Comparison of ENCODE assay signal across 8 mouse cellular contexts in genomic region chr11:89100403-89100802, GRCm38 (mm10). TPM values are rescaled to one million over a fixed set of nuclear protein-coding genes. Genes with fewer than 3 reads are reported as not detected.
A peak's percentile ranks its signal among the peaks of the same experiment; 100 is the strongest.
DNase-seq lines count a peak whose midpoint lies in the region; ATAC-seq and TF ChIP-seq lines count a peak whose summit lies in the region.

No protein-coding gene starts in this region.

- 0 out of 2 replicates have a peak overlapping the region, but pooled peaks have one; percentile 21 for H3K9ac ChIP-seq in embryonic facial prominence, embryonic 15.5 days
- no peak overlapping the region for H3K9ac ChIP-seq in limb, embryonic 13.5 days
- H3K9ac ChIP-seq in midbrain, embryonic 15.5 days: peak overlapping the region; percentile 1; the same call in 1 of the 2 replicates

- H3K9me3 ChIP-seq in embryonic facial prominence, embryonic 15.5 days (replicated peaks): no peaks in the 10 kb centered on the region
- H3K9me3 ChIP-seq in limb, embryonic 13.5 days: no peaks in the 10 kb centered on the region
- H3K9me3 ChIP-seq in midbrain, embryonic 15.5 days: no peaks in the 10 kb centered on the region

- no peaks in the 10 kb centered on the region for H3K4me1 ChIP-seq in bone marrow, adult 2 months (ENCODE audit: control insufficient read depth, insufficient read depth, low read length)
- H3K4me1 ChIP-seq in embryonic facial prominence, embryonic 15.5 days: peaks cover 12% of the 10 kb centered on the region; the same call in 1 of the 2 replicates
- H3K4me1 ChIP-seq in limb, embryonic 13.5 days: 0 out of 2 replicates have a peak, but pooled peaks cover 3% of the 10 kb centered on the region
- no peaks in the 10 kb centered on the region for H3K4me1 ChIP-seq in midbrain, embryonic 15.5 days

- peak overlapping the region; percentile 61 for H3K4me2 ChIP-seq in embryonic facial prominence, embryonic 15.5 days (replicated peaks)
- H3K4me2 ChIP-seq in limb, embryonic 13.5 days (replicated peaks): peak overlapping the region; percentile 55
- peak overlapping the region; percentile 43 for H3K4me2 ChIP-seq in midbrain, embryonic 15.5 days

- peak; percentile 98 for TF ChIP-seq CTCF in bone marrow, adult 2 months (IDR thresholded peaks at IDR 0.05; ENCODE audit: control insufficient read depth, insufficient read depth, low read length)

- DNase-seq in A20 (ENCODE audit: low read depth, low spot score): peak; percentile 90
- DNase-seq in heart, adult 9 months (ENCODE audit: low spot score in 2 of 2): peak; percentile 83 to 84
- peak; percentile 90 for DNase-seq in kidney, adult 9 months
- DNase-seq in spleen, adult 18-20 months: peak; percentile 79 to 88

- no peaks in the 10 kb centered on the region for H3K36me3 ChIP-seq in embryonic facial prominence, embryonic 15.5 days
- H3K36me3 ChIP-seq in limb, embryonic 13.5 days: no peaks in the 10 kb centered on the region
- no peaks in the 10 kb centered on the region for H3K36me3 ChIP-seq in midbrain, embryonic 15.5 days (replicated peaks)

- H3K27me3 ChIP-seq in embryonic facial prominence, embryonic 15.5 days: no peaks in the 10 kb centered on the region
- H3K27me3 ChIP-seq in limb, embryonic 13.5 days: peaks cover 7% of the 10 kb centered on the region; the same call in 1 of the 2 replicates
- H3K27me3 ChIP-seq in midbrain, embryonic 15.5 days (replicated peaks): no peaks in the 10 kb centered on the region

- peak overlapping the region; percentile 65 for H3K4me3 ChIP-seq in bone marrow, adult 2 months (replicated peaks; ENCODE audit: control insufficient read depth, low read depth, low read length)
- H3K4me3 ChIP-seq in embryonic facial prominence, embryonic 15.5 days (replicated peaks): peak overlapping the region; percentile 40
- peak overlapping the region; percentile 23 for H3K4me3 ChIP-seq in limb, embryonic 13.5 days
- H3K4me3 ChIP-seq in midbrain, embryonic 15.5 days: peak overlapping the region; percentile 20

- ATAC-seq in embryonic facial prominence, embryonic 15.5 days (ENCODE audit: insufficient number of reproducible peaks, low FRiP score, low TSS enrichment, low read depth): peak; percentile 78
- ATAC-seq in limb, embryonic 13.5 days (ENCODE audit: low FRiP score, low read depth): peak; percentile 71; the same call in 1 of the 2 replicates
- ATAC-seq in midbrain, embryonic 15.5 days (replicated peaks): peak; percentile 84

- no peak overlapping the region for H3K27ac ChIP-seq in bone marrow, adult 2 months (ENCODE audit: control insufficient read depth, insufficient read depth, low read depth, low read length, poor library complexity)
- H3K27ac ChIP-seq in embryonic facial prominence, embryonic 15.5 days (replicated peaks): peak overlapping the region; percentile 29; the same call in 1 of the 2 replicates
- no peak overlapping the region for H3K27ac ChIP-seq in limb, embryonic 13.5 days
- H3K27ac ChIP-seq in midbrain, embryonic 15.5 days: no peak overlapping the region

- under 1% methylated on average over 9 of the region's 9 CpGs for WGBS in bone marrow, adult 2 months
- WGBS in embryonic facial prominence, embryonic 15.5 days: 2% methylated on average over 9 of the region's 9 CpGs
- under 1% methylated on average over 9 of the region's 9 CpGs for WGBS in limb, embryonic 13.5 days
- WGBS in midbrain, embryonic 15.5 days: 1% methylated on average over 9 of the region's 9 CpGs

- peak; percentile 35; the same call in 1 of the 2 replicates for TF ChIP-seq POLR2A in bone marrow, adult 2 months (IDR thresholded peaks at IDR 0.05; ENCODE audit: borderline replicate concordance, control insufficient read depth, low read depth, low read length)

RNA-seq across cellular contexts. Expression of gene Gm525, which starts 26.8 kb away (rescaled TPM):
- not detected in 2 replicates for polyA plus RNA-seq in bone marrow, adult 2 months (2011; ENCODE audit: insufficient read depth, insufficient read length, low replicate concordance, missing spikeins)
- polyA plus RNA-seq in embryonic facial prominence, embryonic 15.5 days (2015; fragmentation: Nextera tagmentation; extraction: Ambion mirVana): 2.0 and 2.6 TPM in 2 replicates
- polyA plus RNA-seq in limb, embryonic 13.5 days (2015; fragmentation: Nextera tagmentation; extraction: Ambion mirVana): 1.1 and 1.6 TPM in 2 replicates
- polyA plus RNA-seq in midbrain, embryonic 15.5 days (2015; fragmentation: Nextera tagmentation; extraction: Ambion mirVana): not detected in 2 replicates

RNA-seq across cellular contexts. Expression of gene Dgke, which starts 33.8 kb away (rescaled TPM):
- polyA plus RNA-seq in bone marrow, adult 2 months (2011; ENCODE audit: insufficient read depth, insufficient read length, low replicate concordance, missing spikeins): 1.9 and 2.0 TPM in 2 replicates
- polyA plus RNA-seq in embryonic facial prominence, embryonic 15.5 days (2015; fragmentation: Nextera tagmentation; extraction: Ambion mirVana): 3.8 and 4.0 TPM in 2 replicates
- polyA plus RNA-seq in limb, embryonic 13.5 days (2015; fragmentation: Nextera tagmentation; extraction: Ambion mirVana): 4.3 and 4.5 TPM in 2 replicates
- 18.9 and 19.7 TPM in 2 replicates for polyA plus RNA-seq in midbrain, embryonic 15.5 days (2015; fragmentation: Nextera tagmentation; extraction: Ambion mirVana)
